Mouse (Mus musculus): ENCODE measurements around the gene Phf11b. TPM values are rescaled to one million over a fixed set of nuclear protein-coding genes. Genes with fewer than 3 reads are reported as not detected.
A peak's percentile ranks its signal among the peaks of the same experiment; 100 is the strongest.
"Not testable (repeated sequence)": the region's sequence is repeated elsewhere in the genome, so short reads cannot be mapped to it uniquely, and the experiment has no call there.

The Phf11b gene
- polyA plus RNA-seq (2012; ENCODE audit: insufficient read depth, insufficient read length, missing spikeins): 31.9 and 36.1 TPM in 2 replicates

DNA sequence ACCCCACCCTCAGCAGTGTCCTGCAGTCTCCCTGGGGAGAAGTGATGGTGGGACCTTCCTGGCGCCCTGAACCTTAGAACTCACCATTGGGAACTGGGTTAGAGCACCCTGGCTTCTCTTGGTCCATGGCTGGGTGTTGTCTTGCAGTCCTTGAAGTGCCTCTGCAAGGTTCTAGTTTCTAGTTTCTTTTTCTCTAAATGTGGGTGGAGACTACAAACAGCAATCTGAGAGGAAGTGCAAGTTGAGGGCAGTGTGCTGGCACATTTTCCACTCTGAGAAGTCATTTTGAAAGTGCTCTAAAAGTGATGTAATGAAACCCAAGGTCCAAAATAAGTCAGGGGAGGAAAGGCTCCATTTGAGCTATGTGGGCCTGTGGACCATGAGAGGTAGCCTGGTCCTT lies at the start of gene Phf11b:
Gene Phf11b, minus strand, starts transcription at position 163 of the 400 bp plus-strand sequence.
- not testable (repeated sequence) for H3K27ac ChIP-seq (ENCODE audit: insufficient read depth, low read depth, low read length); H3K4me1 ChIP-seq (ENCODE audit: control insufficient read depth, insufficient read depth, low read length)
- H3K4me3 ChIP-seq (ENCODE audit: insufficient read depth, low read length): peak within 1 kb of the TSS; percentile 43

- not testable (repeated sequence) for H3K4me3 ChIP-seq (ENCODE audit: insufficient read depth, low read length); H3K4me1 ChIP-seq (ENCODE audit: control insufficient read depth, insufficient read depth, low read length); H3K27ac ChIP-seq (ENCODE audit: insufficient read depth, low read depth, low read length)
Observed at GRCm38 (mm10) chr14:59390181-59390580, 49.0 kb upstream of the Phf11b start.

DNA sequence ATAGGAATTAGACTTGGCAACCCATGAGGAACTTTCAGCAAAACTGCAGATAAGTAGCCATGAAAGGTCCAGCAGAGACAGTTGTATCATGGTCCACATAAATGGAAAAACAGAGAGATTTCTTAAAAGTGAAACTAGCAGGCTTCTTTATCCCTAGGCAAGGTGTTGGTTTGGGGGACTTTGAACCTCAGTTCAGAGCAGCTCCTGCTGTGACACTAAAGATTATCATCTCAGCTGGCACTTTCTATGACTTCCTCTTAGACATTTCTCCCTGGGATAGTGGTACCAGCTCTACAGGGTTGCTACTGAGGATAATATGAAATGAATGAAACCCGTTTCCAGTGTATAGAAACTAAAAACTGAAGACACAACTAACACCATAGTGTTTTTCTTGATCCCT lies 48.4 kb upstream of the Phf11b start:
- Histone ChIP-seq H3K4me3 (ENCODE audit: insufficient read depth, low read length) (no peak overlapping the region), H3K27ac (ENCODE audit: insufficient read depth, low read depth, low read length) (no peak overlapping the region), H3K4me1 (ENCODE audit: control insufficient read depth, insufficient read depth, low read length) (no peaks in the 10 kb centered on the region)
- TF ChIP-seq POLR2A (IDR thresholded peaks at IDR 0.05; ENCODE audit: borderline replicate concordance, low read depth, low read length) (no peak), CTCF (IDR thresholded peaks at IDR 0.05; ENCODE audit: low read depth, low read length) (no peak)

DNA sequence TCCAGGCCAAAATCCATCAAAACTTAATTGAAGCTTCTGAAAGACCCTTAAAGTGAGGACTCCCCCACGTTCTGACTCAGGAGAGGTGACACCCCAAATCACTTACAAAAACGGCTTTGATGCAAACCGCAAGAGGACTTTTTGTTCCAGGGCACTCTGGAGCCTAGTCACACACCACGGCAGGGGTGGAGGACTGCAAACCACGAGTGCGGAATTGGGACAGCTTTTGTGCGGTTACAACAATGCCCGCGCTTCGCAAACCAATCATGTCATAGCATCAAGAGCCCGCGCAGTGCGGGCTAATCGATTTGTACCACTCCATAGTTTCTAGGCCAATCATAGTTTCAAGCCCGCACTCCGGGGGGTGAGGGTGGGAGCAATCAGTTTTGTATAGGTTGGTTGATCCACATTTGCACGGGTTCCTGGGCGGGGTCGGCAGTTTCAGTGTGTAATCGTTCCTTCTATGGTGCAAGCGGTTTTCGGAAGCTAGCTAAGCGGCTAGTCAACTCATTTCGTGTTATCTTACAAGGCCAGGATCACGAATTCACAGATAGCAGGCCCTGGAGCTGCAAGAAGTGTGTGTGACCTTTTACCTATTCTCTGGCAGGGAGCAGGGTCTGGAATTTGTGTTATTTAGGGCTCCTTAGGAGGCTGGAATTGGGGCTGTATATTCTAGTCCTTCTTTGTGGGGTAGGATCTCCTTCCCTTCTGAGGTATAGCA lies 29.4 kb upstream of the Phf11b start:
- TF ChIP-seq CTCF (IDR thresholded peaks at IDR 0.05; ENCODE audit: low read depth, low read length): no peak
- no peak for TF ChIP-seq POLR2A (IDR thresholded peaks at IDR 0.05; ENCODE audit: borderline replicate concordance, low read depth, low read length)
- no peak overlapping the region for H3K27ac ChIP-seq (ENCODE audit: insufficient read depth, low read depth, low read length)
- peaks cover 3% of the 10 kb centered on the region; the same call in 1 of the 2 replicates for H3K4me1 ChIP-seq (ENCODE audit: control insufficient read depth, insufficient read depth, low read length)
- no peak overlapping the region for H3K4me3 ChIP-seq (ENCODE audit: insufficient read depth, low read length)

GRCm38 (mm10) chr14:59366386-59367105 lies 25.4 kb upstream of the Phf11b start:
- Histone ChIP-seq H3K4me3 (ENCODE audit: insufficient read depth, low read length) (no peak overlapping the region), H3K27ac (ENCODE audit: insufficient read depth, low read depth, low read length) (no peak overlapping the region), H3K4me1 (ENCODE audit: control insufficient read depth, insufficient read depth, low read length) (peaks cover 9% of the 10 kb centered on the region)
- TF ChIP-seq CTCF (IDR thresholded peaks at IDR 0.05; ENCODE audit: low read depth, low read length): no peak
- TF ChIP-seq POLR2A (IDR thresholded peaks at IDR 0.05; ENCODE audit: borderline replicate concordance, low read depth, low read length): no peak

- Histone ChIP-seq H3K4me1 (ENCODE audit: control insufficient read depth, insufficient read depth, low read length) (peaks cover 9% of the 10 kb centered on the region), H3K4me3 (ENCODE audit: insufficient read depth, low read length) (peak within 1 kb of the TSS; percentile 53), H3K27ac (ENCODE audit: insufficient read depth, low read depth, low read length) (peak within 1 kb of the TSS; percentile 69)
- peak; percentile 63 for TF ChIP-seq CTCF (IDR thresholded peaks at IDR 0.05; ENCODE audit: low read depth, low read length)
- no peak for TF ChIP-seq POLR2A (IDR thresholded peaks at IDR 0.05; ENCODE audit: borderline replicate concordance, low read depth, low read length)
Observed at GRCm38 (mm10) chr14:59365244-59365644, 24.1 kb upstream of the Phf11b start, which contains the start of gene Phf11d. Phf11d (minus strand) TSS chr14:59365470.

GRCm38 (mm10) chr14:59339541-59339940 lies 1.6 kb downstream of the Phf11b start:
- Histone ChIP-seq H3K4me3 (ENCODE audit: insufficient read depth, low read length) (no peak overlapping the region), H3K4me1 (ENCODE audit: control insufficient read depth, insufficient read depth, low read length) (peaks cover 8% of the 10 kb centered on the region), H3K27ac (ENCODE audit: insufficient read depth, low read depth, low read length) (no peak overlapping the region)
- TF ChIP-seq CTCF (IDR thresholded peaks at IDR 0.05; ENCODE audit: low read depth, low read length) (no peak), POLR2A (IDR thresholded peaks at IDR 0.05; ENCODE audit: borderline replicate concordance, low read depth, low read length) (no peak)

DNA sequence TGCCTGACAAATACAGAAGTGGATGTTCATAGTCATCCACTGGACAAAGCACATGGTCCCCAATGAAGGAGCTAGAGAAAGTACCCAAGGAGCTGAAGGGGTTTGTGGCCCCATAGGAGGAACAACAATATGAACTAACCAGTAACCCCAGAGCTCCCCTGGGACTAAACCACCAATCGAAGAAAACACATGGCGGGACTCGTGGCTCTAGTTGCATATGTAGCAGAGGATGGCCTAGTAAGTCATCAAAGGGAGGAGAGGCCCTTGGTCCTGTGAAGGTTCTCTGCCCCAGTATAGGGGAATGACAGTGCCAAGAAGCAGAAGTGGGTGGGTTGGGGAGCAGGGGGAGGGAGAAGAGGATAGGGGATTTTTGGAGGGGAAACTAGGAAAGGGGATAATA lies 5.1 kb downstream of the Phf11b start:
- H3K4me1 ChIP-seq (ENCODE audit: control insufficient read depth, insufficient read depth, low read length); H3K4me3 ChIP-seq (ENCODE audit: insufficient read depth, low read length); H3K27ac ChIP-seq (ENCODE audit: insufficient read depth, low read depth, low read length): not testable (repeated sequence)

- not testable (repeated sequence) for H3K27ac ChIP-seq (ENCODE audit: insufficient read depth, low read depth, low read length); H3K4me3 ChIP-seq (ENCODE audit: insufficient read depth, low read length)
Observed at GRCm38 (mm10) chr14:59330499-59330898, 10.7 kb downstream of the Phf11b start.

GRCm38 (mm10) chr14:59319970-59320369 lies 21.2 kb downstream of the Phf11b start:
- H3K4me1 ChIP-seq (ENCODE audit: control insufficient read depth, insufficient read depth, low read length); H3K27ac ChIP-seq (ENCODE audit: insufficient read depth, low read depth, low read length); H3K4me3 ChIP-seq (ENCODE audit: insufficient read depth, low read length): not testable (repeated sequence)

More at GRCm38 (mm10) chr14:59330499-59330898, 10.7 kb downstream of the Phf11b start:
- H3K4me1 ChIP-seq (ENCODE audit: control insufficient read depth, insufficient read depth, low read length): not testable (repeated sequence)

GRCm38 (mm10) chr14:59319036-59319435 lies 22.1 kb downstream of the Phf11b start:
- not testable (repeated sequence) for H3K27ac ChIP-seq (ENCODE audit: insufficient read depth, low read depth, low read length); H3K4me3 ChIP-seq (ENCODE audit: insufficient read depth, low read length); H3K4me1 ChIP-seq (ENCODE audit: control insufficient read depth, insufficient read depth, low read length)

DNA sequence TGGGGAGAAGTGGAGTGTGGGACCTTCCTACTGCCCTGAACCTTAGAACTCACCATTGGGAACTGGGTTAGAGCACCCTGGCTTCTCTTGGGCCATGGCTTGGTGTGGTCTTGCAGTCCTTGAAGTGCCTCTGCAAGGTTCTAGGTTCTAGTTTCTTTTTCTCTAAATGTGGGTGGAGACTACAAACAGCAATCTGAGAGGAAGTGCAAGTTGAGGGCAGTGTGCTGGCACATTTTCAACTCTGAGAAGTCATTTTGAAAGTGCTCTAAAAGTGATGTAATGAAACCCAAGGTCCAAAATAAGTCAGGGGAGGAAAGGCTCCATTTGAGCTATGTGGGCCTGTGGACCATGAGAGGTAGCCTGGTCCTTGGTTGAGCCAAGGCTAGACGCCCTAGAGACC lies 43.8 kb downstream of the Phf11b start, which contains the start of gene Phf11a:
Gene Phf11a, minus strand, starts transcription at position 132 of the 400 bp plus-strand sequence.
- H3K4me3 ChIP-seq (ENCODE audit: insufficient read depth, low read length); H3K27ac ChIP-seq (ENCODE audit: insufficient read depth, low read depth, low read length); H3K4me1 ChIP-seq (ENCODE audit: control insufficient read depth, insufficient read depth, low read length): not testable (repeated sequence)

DNA sequence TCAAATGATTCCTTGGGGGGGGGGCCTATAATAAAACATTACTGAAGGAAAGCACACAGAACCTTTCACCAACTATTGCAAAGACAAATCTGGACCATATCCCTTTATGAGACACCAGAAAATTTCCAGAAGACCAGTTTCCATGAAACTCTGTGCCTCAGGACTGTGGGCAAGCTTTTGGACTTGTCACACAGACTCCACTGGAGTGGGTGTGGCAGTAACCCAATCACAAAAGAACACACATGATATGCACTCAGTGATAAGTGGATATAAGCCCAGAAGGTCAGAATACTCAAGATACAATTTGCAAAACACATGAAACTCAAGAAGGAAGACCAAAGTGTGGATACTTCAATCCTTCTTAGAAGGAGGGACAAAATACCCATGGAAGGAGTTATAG lies 49.4 kb downstream of the Phf11b start:
- not testable (repeated sequence) for H3K27ac ChIP-seq (ENCODE audit: insufficient read depth, low read depth, low read length); H3K4me1 ChIP-seq (ENCODE audit: control insufficient read depth, insufficient read depth, low read length); H3K4me3 ChIP-seq (ENCODE audit: insufficient read depth, low read length)

GRCm38 (mm10) chr14:59274961-59275360 lies 66.2 kb downstream of the Phf11b start:
- not testable (repeated sequence) for H3K27ac ChIP-seq (ENCODE audit: insufficient read depth, low read depth, low read length); H3K4me1 ChIP-seq (ENCODE audit: control insufficient read depth, insufficient read depth, low read length); H3K4me3 ChIP-seq (ENCODE audit: insufficient read depth, low read length)
